In genomic region chr5:115187188-115188131, GRCm38 (mm10) we compare ENCODE assay signal across 8 mouse cellular contexts. TPM values are rescaled to one million over a fixed set of nuclear protein-coding genes. Genes with fewer than 3 reads are reported as not detected.
DNase-seq lines count a peak whose midpoint lies in the region; ATAC-seq lines count a peak whose summit lies in the region.

No protein-coding gene starts in this region.

- DNase-seq in 3T3-L1 (ENCODE audit: low read depth, low spot score), result peak; percentile 91
- peak; percentile 96 to 97 for DNase-seq in adrenal gland, postnatal 36 days
- peak; percentile 98 for DNase-seq in heart, adult 8-10 months (ENCODE audit: low spot score)
- DNase-seq in kidney, adult 8-10 months, result peak; percentile 89 to 96
- peak; percentile 73 to 91 for DNase-seq in spleen, adult 18-20 months

- peak overlapping the region; percentile 19 for H3K4me3 ChIP-seq in embryonic facial prominence, embryonic 13.5 days
- H3K4me3 ChIP-seq in limb, embryonic 12.5 days (replicated peaks), result peak overlapping the region; percentile 7
- H3K4me3 ChIP-seq in midbrain, embryonic 15.5 days, result no peak overlapping the region

- H3K9me3 ChIP-seq in embryonic facial prominence, embryonic 13.5 days, result no peaks in the 10 kb centered on the region
- H3K9me3 ChIP-seq in limb, embryonic 12.5 days, result no peaks in the 10 kb centered on the region
- no peaks in the 10 kb centered on the region for H3K9me3 ChIP-seq in midbrain, embryonic 15.5 days

- H3K27me3 ChIP-seq in embryonic facial prominence, embryonic 13.5 days, result peaks cover 62% of the 10 kb centered on the region
- H3K27me3 ChIP-seq in limb, embryonic 12.5 days, result peaks cover 51% of the 10 kb centered on the region
- peaks cover 32% of the 10 kb centered on the region for H3K27me3 ChIP-seq in midbrain, embryonic 15.5 days (replicated peaks)

- H3K4me1 ChIP-seq in embryonic facial prominence, embryonic 13.5 days, result peaks cover 42% of the 10 kb centered on the region
- H3K4me1 ChIP-seq in limb, embryonic 12.5 days (replicated peaks), result peaks cover 19% of the 10 kb centered on the region
- peaks cover 39% of the 10 kb centered on the region for H3K4me1 ChIP-seq in midbrain, embryonic 15.5 days

- H3K36me3 ChIP-seq in embryonic facial prominence, embryonic 13.5 days, result no peaks in the 10 kb centered on the region
- H3K36me3 ChIP-seq in limb, embryonic 12.5 days, result no peaks in the 10 kb centered on the region
- no peaks in the 10 kb centered on the region for H3K36me3 ChIP-seq in midbrain, embryonic 15.5 days (replicated peaks)

- ATAC-seq in embryonic facial prominence, embryonic 13.5 days (ENCODE audit: insufficient number of reproducible peaks, insufficient read depth, low FRiP score, low TSS enrichment, low read depth), result no peak; the same call in 1 of the 2 replicates
- ATAC-seq in limb, embryonic 12.5 days (ENCODE audit: insufficient number of reproducible peaks, insufficient read depth, low FRiP score, low TSS enrichment, low read depth), result peak; percentile 29; the same call in 1 of the 2 replicates
- peak; percentile 58 for ATAC-seq in midbrain, embryonic 15.5 days (replicated peaks)

- H3K4me2 ChIP-seq in embryonic facial prominence, embryonic 13.5 days, result peak overlapping the region; percentile 47
- H3K4me2 ChIP-seq in limb, embryonic 12.5 days, result peak overlapping the region; percentile 23
- peak overlapping the region; percentile 22 for H3K4me2 ChIP-seq in midbrain, embryonic 15.5 days

- H3K9ac ChIP-seq in embryonic facial prominence, embryonic 13.5 days, result peak overlapping the region; percentile 36; the same call in 1 of the 2 replicates
- H3K9ac ChIP-seq in limb, embryonic 12.5 days (replicated peaks), result no peak overlapping the region
- H3K9ac ChIP-seq in midbrain, embryonic 15.5 days, result no peak overlapping the region

- WGBS in embryonic facial prominence, embryonic 13.5 days, result 12% methylated on average over 26 of the region's 26 CpGs
- WGBS in limb, embryonic 12.5 days, result 16% methylated on average over 26 of the region's 26 CpGs
- 20% methylated on average over 26 of the region's 26 CpGs for WGBS in midbrain, embryonic 15.5 days

- no peak overlapping the region for H3K27ac ChIP-seq in embryonic facial prominence, embryonic 13.5 days
- H3K27ac ChIP-seq in limb, embryonic 12.5 days, result peak overlapping the region; percentile 53; the same call in 1 of the 2 replicates
- H3K27ac ChIP-seq in midbrain, embryonic 15.5 days, result no peak overlapping the region

RNA-seq across cellular contexts. Expression of gene Cabp1, which starts 6.7 kb away (rescaled TPM):
- 10 to 100 TPM; 34.8 to 42.3 TPM for total RNA-seq in adrenal gland, postnatal 36 days (2021)
- 1.3 and 2.0 TPM in 2 replicates for polyA plus RNA-seq in embryonic facial prominence, embryonic 13.5 days (2015; fragmentation: Nextera tagmentation; extraction: Ambion mirVana)
- 1 to 10 TPM; 1.7 to 2.6 (median 1.9) TPM for total RNA-seq in heart, adult 8-10 months (2022)
- polyA plus RNA-seq in limb, embryonic 12.5 days (2016; fragmentation: Nextera tagmentation; extraction: Ambion mirVana), result 1.1 and 1.3 TPM in 2 replicates
- 5.2 and 6.0 TPM in 2 replicates for polyA plus RNA-seq in midbrain, embryonic 15.5 days (2015; fragmentation: Nextera tagmentation; extraction: Ambion mirVana)

RNA-seq across cellular contexts. Expression of gene Mlec, which starts 29.5 kb away (rescaled TPM):
- 100 to 1,000 TPM; 184 to 197 TPM for total RNA-seq in adrenal gland, postnatal 36 days (2021)
- 73.4 and 79.0 TPM in 2 replicates for polyA plus RNA-seq in embryonic facial prominence, embryonic 13.5 days (2015; fragmentation: Nextera tagmentation; extraction: Ambion mirVana)
- 10 to 100 TPM; 75.2 to 88.5 (median 78.8) TPM for total RNA-seq in heart, adult 8-10 months (2022)
- 76.6 and 89.6 TPM in 2 replicates for polyA plus RNA-seq in limb, embryonic 12.5 days (2016; fragmentation: Nextera tagmentation; extraction: Ambion mirVana)
- polyA plus RNA-seq in midbrain, embryonic 15.5 days (2015; fragmentation: Nextera tagmentation; extraction: Ambion mirVana), result 28.9 and 29.8 TPM in 2 replicates

RNA-seq across cellular contexts. Expression of gene Pop5, which starts 48.2 kb away (rescaled TPM):
- total RNA-seq in adrenal gland, postnatal 36 days (2021), result 10 to 100 TPM; 76.3 to 85.9 TPM
- 83.5 and 88.1 TPM in 2 replicates for polyA plus RNA-seq in embryonic facial prominence, embryonic 13.5 days (2015; fragmentation: Nextera tagmentation; extraction: Ambion mirVana)
- total RNA-seq in heart, adult 8-10 months (2022), result 10 to 100 TPM; 26.6 to 35.1 (median 32.8) TPM
- polyA plus RNA-seq in limb, embryonic 12.5 days (2016; fragmentation: Nextera tagmentation; extraction: Ambion mirVana), result 93.9 and 104 TPM in 2 replicates
- 93.6 and 94.4 TPM in 2 replicates for polyA plus RNA-seq in midbrain, embryonic 15.5 days (2015; fragmentation: Nextera tagmentation; extraction: Ambion mirVana)

RNA-seq across cellular contexts. Expression of gene Unc119b, which starts 52.7 kb away (rescaled TPM):
- 10 to 100 TPM; 38.9 to 45.3 TPM for total RNA-seq in adrenal gland, postnatal 36 days (2021)
- 43.5 and 44.4 TPM in 2 replicates for polyA plus RNA-seq in embryonic facial prominence, embryonic 13.5 days (2015; fragmentation: Nextera tagmentation; extraction: Ambion mirVana)
- total RNA-seq in heart, adult 8-10 months (2022), result 10 to 100 TPM; 11.8 to 18.5 (median 14.5) TPM
- polyA plus RNA-seq in limb, embryonic 12.5 days (2016; fragmentation: Nextera tagmentation; extraction: Ambion mirVana), result 61.7 and 62.6 TPM in 2 replicates
- 35.1 and 38.2 TPM in 2 replicates for polyA plus RNA-seq in midbrain, embryonic 15.5 days (2015; fragmentation: Nextera tagmentation; extraction: Ambion mirVana)
